Mouse (Mus musculus) ZHBTc4 (cell line): Measurements from ENCODE around the gene Pip4k2b.
"Not testable (repeated sequence)": the region's sequence is repeated elsewhere in the genome, so short reads cannot be mapped to it uniquely, and the experiment has no call there.

Source experiments
- DNase-seq: peaks from one replicate; pipeline ENCODE4 v3.0.0-alpha.2; 2011; ENCODE audit warnings: low read depth, low spot score

Gene Pip4k2b

GRCm38 (mm10) chr11:97744063-97744717 is at the start of gene Pip4k2b:
Gene Pip4k2b, minus strand, starts transcription at chr11:97744704.
- DNase-seq: peak; percentile 61

DNA sequence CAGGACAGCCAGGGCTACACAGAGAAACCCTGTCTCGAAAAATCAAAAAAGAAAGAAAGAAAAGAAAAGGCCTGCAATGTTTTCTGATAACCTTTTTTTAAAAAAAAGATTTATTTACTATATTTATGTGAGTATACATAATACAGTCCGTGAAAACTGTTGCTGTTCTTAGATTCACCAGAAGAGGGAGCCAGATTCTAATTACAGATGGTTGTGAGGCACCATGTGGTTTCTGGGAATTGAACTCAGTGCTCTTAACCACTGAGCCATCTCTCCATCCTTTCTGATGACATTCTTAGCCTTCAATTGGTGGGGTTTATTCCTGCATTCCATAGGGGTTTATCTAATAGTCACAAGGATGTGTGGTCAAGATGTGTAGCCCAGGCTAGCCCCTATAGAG is 48.7 kb upstream of the Pip4k2b start:
- peak; percentile 83 for DNase-seq

DNA sequence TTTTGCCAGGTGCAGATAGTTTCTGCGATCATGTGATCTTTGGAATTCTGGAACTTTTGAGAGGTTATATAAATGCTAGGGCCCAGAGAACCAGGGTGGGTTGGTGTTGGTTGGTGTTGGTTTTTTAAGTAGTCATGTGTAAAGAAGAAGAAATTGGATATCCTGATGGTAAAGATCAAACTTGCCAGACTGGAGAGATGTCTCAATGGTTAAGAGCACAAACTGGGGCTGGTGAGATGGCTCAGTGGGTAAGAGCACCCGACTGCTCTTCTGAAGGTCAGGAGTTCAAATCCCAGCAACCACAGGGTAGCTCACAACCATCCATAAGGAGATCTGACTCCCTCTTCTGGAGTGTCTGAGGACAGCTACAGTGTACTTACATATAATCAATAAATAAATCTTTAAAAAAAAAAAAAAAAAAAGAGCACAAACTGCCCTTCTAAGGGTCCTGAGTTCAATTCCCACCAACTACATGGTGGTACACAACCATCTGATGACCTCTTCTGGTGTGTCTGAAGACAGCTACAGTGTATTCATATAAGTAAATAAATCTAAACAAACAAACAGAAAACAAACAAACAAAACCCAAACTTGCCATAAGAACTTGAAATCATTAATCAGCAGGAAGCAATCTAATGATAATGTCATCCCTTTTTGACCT is 46.4 kb upstream of the Pip4k2b start:
- DNase-seq: not testable (repeated sequence)

- DNase-seq: no peak
Observed at GRCm38 (mm10) chr11:97789727-97790126, 45.2 kb upstream of the Pip4k2b start.

GRCm38 (mm10) chr11:97787961-97788360 is 43.5 kb upstream of the Pip4k2b start:
- DNase-seq: no peak

- DNase-seq: no peak
Observed at GRCm38 (mm10) chr11:97782564-97782895, 38.0 kb upstream of the Pip4k2b start.

DNA sequence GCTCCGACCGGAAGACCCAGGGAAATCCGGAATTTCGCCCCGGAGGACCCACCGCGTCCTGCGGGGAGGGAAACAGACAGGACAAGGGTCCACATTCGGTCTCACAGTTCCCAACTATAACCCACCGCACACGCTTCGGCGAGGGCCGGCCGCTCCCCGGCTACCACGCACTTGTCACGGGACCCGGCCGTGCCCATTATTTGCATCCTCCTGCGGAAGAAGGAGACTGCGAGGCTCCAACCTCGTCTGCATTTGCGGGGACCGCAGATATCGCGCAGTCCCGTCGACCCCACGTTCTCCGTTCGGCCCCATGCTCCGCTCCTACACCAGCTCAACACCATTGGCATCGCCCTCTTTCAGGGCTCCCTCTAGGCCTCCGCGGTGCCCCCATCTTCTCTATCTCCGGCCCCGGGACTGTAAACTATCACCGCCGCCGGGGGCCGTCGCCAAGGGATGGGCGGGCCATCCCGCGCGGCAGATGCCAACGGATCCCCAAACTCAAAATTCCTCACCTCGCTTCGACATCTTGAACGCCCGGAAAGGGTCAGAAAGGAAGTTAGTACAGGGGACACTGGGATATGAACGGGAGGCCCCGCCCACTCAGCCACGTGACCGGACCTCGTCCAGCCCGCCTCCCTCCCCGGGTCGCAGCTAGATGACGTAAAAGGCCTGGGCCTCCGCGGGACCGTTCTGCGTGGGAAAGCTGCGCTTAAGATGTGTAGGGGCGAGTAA is 37.5 kb upstream of the Pip4k2b start, which contains the start of gene Rpl23:
TSS of gene Rpl23 (minus strand) at position 606 of the 732 bp plus-strand sequence.
- DNase-seq: peak; percentile 98

DNA sequence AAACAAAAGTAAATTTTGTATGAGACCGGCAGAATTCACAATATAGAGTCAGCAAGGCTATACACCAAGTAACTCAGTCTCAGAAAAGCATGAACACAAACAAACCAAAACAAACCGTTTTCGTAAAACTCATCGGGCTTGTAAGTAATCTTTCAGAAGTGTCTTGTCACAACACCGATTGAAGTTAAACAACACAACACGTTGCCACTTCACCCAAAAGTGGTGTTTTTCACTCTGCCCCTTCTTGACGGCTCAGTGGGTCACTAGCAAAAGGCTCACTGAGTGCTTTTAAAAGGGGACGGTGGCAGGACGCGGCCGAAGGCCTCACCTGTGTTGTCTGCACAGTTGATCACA is 37.0 kb upstream of the Pip4k2b start:
- no peak for DNase-seq

DNA sequence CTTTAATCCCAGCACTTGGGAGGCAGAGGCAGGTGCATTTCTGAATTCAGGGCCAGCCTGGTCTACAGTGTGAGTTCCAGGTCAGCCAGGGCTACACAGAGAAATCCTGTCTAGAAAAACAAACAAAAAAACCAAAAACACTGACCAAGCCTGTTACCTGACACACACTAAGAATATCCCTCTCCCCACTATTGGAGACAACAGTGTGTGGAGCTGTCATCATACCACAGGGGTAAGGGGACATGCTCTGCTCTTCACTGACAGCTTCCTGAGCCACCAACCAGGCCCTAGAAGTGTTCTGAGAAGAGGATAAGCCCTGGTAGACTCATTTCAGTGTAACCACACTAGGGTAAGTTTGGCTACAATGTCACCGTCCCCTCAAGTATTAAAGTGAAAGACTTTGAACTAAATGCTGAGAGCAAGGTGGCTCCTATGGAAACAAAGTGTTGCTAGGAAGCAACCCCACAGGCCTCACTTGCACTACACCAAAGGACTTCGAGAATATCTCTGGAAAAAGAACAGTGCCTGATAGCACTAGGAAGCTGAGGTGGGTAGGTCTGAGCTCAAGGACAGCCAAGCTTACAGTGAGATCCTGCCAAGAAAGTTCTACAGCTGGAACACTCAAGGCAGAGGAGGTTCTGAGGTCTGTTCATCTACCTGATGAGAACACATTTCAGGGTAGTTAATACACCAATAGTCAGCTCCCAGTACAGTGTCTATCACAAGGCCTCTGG is 35.6 kb upstream of the Pip4k2b start:
- DNase-seq: peak; percentile 41

GRCm38 (mm10) chr11:97778918-97779317 is 34.4 kb upstream of the Pip4k2b start:
- no peak for DNase-seq

DNA sequence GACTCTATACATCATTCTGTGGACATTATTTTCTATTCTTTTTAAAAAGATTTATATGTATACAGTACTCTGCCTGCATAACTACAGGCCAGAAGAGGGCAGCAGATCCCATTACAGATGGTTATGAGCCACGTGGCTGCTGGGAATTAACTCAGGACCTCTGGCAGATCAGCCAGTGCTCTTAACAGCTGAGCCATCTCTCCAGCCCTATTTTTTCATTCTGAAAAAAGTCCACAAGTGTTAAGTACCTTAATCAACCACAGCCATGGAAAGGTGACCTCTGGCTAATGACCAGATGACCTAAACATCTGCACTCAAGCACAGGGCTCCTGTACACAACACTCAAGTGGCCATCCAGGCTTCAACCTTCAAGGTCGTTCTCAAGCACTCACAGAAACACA is 32.6 kb upstream of the Pip4k2b start:
- peak; percentile 84 for DNase-seq

GRCm38 (mm10) chr11:97776497-97777128 is 32.1 kb upstream of the Pip4k2b start:
- DNase-seq: peak; percentile 81

DNA sequence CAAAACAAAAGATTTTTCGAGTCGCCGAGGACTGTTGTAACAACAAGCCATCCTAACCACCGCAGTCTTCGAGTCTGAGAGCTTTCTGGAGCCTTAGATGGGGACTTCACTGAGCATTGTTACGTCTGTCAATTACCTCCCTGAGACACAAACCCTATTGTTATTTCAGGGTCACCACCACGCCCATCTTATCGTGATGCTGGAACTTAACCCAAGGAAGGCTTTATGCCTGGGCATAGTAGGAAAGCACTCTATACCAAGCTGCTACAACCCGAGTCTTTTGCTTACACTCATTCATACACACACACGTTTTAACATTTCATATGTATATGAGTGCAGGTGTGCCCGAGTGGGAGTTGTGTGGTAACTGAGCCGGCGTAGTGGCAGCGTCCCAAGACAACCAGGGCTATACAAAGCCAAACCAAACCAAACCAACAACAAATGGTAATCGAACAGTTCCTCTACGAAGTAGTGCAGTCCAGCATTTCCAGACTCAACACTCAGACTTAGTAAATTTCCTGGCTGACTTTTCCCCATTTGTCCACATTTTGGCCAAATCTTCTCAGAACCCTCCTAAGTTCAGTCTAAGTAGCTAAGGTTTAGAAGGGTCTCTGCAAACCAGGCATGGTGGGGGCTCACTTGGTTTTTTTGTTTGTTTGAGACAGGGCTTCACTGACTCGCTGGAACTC is 31.4 kb upstream of the Pip4k2b start, which contains the start of gene 1700001P01Rik:
TSS of gene 1700001P01Rik (minus strand) at position 111 of the 689 bp plus-strand sequence.
- peak; percentile 87 for DNase-seq

GRCm38 (mm10) chr11:97775186-97775585 is 30.7 kb upstream of the Pip4k2b start:
- peak; percentile 61 for DNase-seq

DNA sequence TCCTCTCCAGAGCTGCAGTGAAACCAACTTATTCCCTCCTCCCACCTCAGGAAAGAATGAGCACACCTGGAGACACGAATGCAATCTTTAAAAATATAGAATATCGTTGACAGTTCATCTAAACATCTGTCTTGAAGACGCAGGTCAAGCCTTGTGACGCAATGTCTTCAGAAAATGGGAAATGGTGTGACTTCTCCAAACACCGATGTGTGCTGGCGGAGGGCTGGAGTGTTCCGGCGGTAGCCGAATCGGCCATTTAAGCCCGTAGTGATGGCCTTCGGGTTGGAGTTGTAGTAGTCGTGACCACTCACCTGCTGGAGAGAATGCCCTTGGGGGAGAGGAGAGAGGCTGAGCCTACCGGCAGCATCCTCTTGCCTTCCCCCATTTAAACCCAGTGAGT is 26.9 kb upstream of the Pip4k2b start:
- peak; percentile 41 for DNase-seq

DNA sequence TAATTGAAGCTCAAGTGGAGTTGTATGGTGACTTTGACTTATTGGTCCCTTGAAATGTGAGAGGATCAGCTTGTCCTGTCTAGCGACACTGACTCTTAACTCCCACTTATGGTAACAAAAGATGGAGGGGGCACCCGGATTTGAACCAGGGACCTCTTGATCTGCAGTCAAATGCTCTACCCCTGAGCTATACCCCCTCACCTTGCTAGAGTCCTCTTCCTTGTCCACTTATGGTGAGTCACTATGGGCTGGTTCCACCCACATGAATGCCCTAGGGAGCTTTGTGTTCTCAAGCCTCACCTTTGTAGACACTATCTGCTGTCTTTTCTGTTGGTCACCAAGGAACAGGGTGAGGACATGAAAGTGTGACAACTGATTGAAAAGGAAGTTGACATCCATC is 25.2 kb upstream of the Pip4k2b start:
- DNase-seq: no peak

GRCm38 (mm10) chr11:97766154-97766881 is 21.8 kb upstream of the Pip4k2b start, which contains the start of gene Cwc25:
Gene Cwc25, minus strand, starts transcription at chr11:97766556.
- DNase-seq: peak; percentile 97

GRCm38 (mm10) chr11:97761638-97762037 is 17.1 kb upstream of the Pip4k2b start:
- DNase-seq: peak; percentile 61

GRCm38 (mm10) chr11:97758942-97759341 is 14.4 kb upstream of the Pip4k2b start:
- no peak for DNase-seq

- no peak for DNase-seq
Observed at GRCm38 (mm10) chr11:97758125-97758524, 13.6 kb upstream of the Pip4k2b start.
